Mouse (Mus musculus) activated CD4-positive, CD25-positive, alpha-beta regulatory T cell, adult 4 months (primary cell): Measurements from ENCODE around the gene Ahnak. TPM values are rescaled to one million over a fixed set of nuclear protein-coding genes. Genes with fewer than 3 reads are reported as not detected.
"Not testable (repeated sequence)": the region's sequence is repeated elsewhere in the genome, so short reads cannot be mapped to it uniquely, and the experiment has no call there.

Source experiments
- ATAC-seq: one replicate; pipeline ENCODE4 v1.8.0; 2017
- polyA plus RNA-seq, 2 experiments: library from polyadenylated mRNA; unstranded; fragments of 100-300 nt; shearing (Covaris generic); gene quantifications; one replicate each; pipeline ENCODE4 v1.2.1; 2017

Ahnak gene
- polyA plus RNA-seq, 2 experiments from 2014 or later: 47.2 to 60.1 TPM

- ATAC-seq: no peak
These were observed 111.4 kb downstream of the Ahnak start for GRCm38 (mm10) chr19:9100297-9101061.

GRCm38 (mm10) chr19:9101062-9101457 lies 112.0 kb downstream of the Ahnak start:
- no peak for ATAC-seq

GRCm38 (mm10) chr19:9103986-9104385 lies 114.9 kb downstream of the Ahnak start:
- ATAC-seq: no peak

GRCm38 (mm10) chr19:9105101-9105685 lies 116.1 kb downstream of the Ahnak start:
- no peak for ATAC-seq

GRCm38 (mm10) chr19:9106096-9106495 lies 117.0 kb downstream of the Ahnak start:
- ATAC-seq: no peak

GRCm38 (mm10) chr19:9106751-9107378 lies 117.8 kb downstream of the Ahnak start:
- no peak for ATAC-seq

- no peak for ATAC-seq
These were observed 118.3 kb downstream of the Ahnak start for GRCm38 (mm10) chr19:9107379-9107755.

GRCm38 (mm10) chr19:9108536-9108935 lies 119.5 kb downstream of the Ahnak start:
- no peak for ATAC-seq

GRCm38 (mm10) chr19:9110182-9110869 lies 121.2 kb downstream of the Ahnak start:
- ATAC-seq: peak; percentile 77

GRCm38 (mm10) chr19:9112043-9112442 lies 123.0 kb downstream of the Ahnak start:
- ATAC-seq: no peak

GRCm38 (mm10) chr19:9116268-9116667 lies 127.2 kb downstream of the Ahnak start:
- no peak for ATAC-seq

- no peak for ATAC-seq
These were observed 128.2 kb downstream of the Ahnak start for GRCm38 (mm10) chr19:9117275-9117674.

- ATAC-seq: no peak
These were observed 130.8 kb downstream of the Ahnak start for GRCm38 (mm10) chr19:9119655-9120425.

- ATAC-seq: no peak
These were observed 133.3 kb downstream of the Ahnak start for GRCm38 (mm10) chr19:9122390-9122789.

- not testable (repeated sequence) for ATAC-seq
These were observed 134.9 kb downstream of the Ahnak start for GRCm38 (mm10) chr19:9123986-9124385.

Other genes with a start within 250 kb of the Ahnak start
- not detected for gene 1700092M07Rik, start 248.6 kb upstream of the Ahnak start, polyA plus RNA-seq
- gene Stx5a, start 247.9 kb upstream of the Ahnak start, polyA plus RNA-seq: 100 to 1,000 TPM; 109 to 113 TPM
- 100 to 1,000 TPM; 126 to 163 TPM for gene Nxf1, start 232.2 kb upstream of the Ahnak start, polyA plus RNA-seq
- gene Tmem223, start 218.3 kb upstream of the Ahnak start, polyA plus RNA-seq: 100 to 1,000 TPM; 115 to 137 TPM
- gene Tmem179b, start 214.8 kb upstream of the Ahnak start, polyA plus RNA-seq: 100 to 1,000 TPM in 1 of 2 experiments, 10 to 100 TPM in 1; 98.5 to 110 TPM
- 1 to 10 TPM; 3.5 to 6.9 TPM for gene Taf6l, start 202.9 kb upstream of the Ahnak start, polyA plus RNA-seq
- 100 to 1,000 TPM; 171 to 186 TPM for gene Polr2g, start 190.7 kb upstream of the Ahnak start, polyA plus RNA-seq
- 1 to 10 TPM; 2.1 TPM for gene Zbtb3, start 186.7 kb upstream of the Ahnak start, polyA plus RNA-seq
- gene Ttc9c, start 170.0 kb upstream of the Ahnak start, polyA plus RNA-seq: 10 to 100 TPM; 39.9 to 43.8 TPM
- 1 to 10 TPM; 6.0 to 6.1 TPM for gene Hnrnpul2, start 169.3 kb upstream of the Ahnak start, polyA plus RNA-seq
- not detected for gene AC129217.1, start 159.5 kb upstream of the Ahnak start, polyA plus RNA-seq
- gene Bscl2, start 151.8 kb upstream of the Ahnak start, polyA plus RNA-seq: 100 to 1,000 TPM in 1 of 2 experiments, 10 to 100 TPM in 1; 93.4 to 102 TPM
- 1 to 10 TPM in 1 of 2 experiments, under 1 TPM in 1; 0.42 to 1.2 TPM for gene Gng3, start 150.1 kb upstream of the Ahnak start, polyA plus RNA-seq
- gene Lrrn4cl, start 138.5 kb upstream of the Ahnak start, polyA plus RNA-seq: not detected
- gene Ubxn1, start 117.8 kb upstream of the Ahnak start, polyA plus RNA-seq: 10 to 100 TPM; 62.6 to 75.9 TPM
- 10 to 100 TPM; 85.8 to 90.4 TPM for gene Uqcc3, start 108.4 kb upstream of the Ahnak start, polyA plus RNA-seq
- gene Lbhd1, start 105.6 kb upstream of the Ahnak start, polyA plus RNA-seq: 10 to 100 TPM; 63.2 to 70.9 TPM
- gene Gm49403, start 105.4 kb upstream of the Ahnak start, polyA plus RNA-seq: not detected
- 100 to 1,000 TPM; 112 to 130 TPM for gene 1810009A15Rik, start 100.4 kb upstream of the Ahnak start, polyA plus RNA-seq
- gene Gm49416, start 100.4 kb upstream of the Ahnak start, polyA plus RNA-seq: 1 to 10 TPM in 1 of 2 experiments, not detected in 1; 1.5 TPM
- 10 to 100 TPM in 1 of 2 experiments, 1 to 10 TPM in 1; 8.9 to 12.2 TPM for gene Ints5, start 96.3 kb upstream of the Ahnak start, polyA plus RNA-seq
- gene Ganab, start 91.2 kb upstream of the Ahnak start, polyA plus RNA-seq: 10 to 100 TPM; 40.0 to 57.3 TPM
- gene B3gat3, start 68.9 kb upstream of the Ahnak start, polyA plus RNA-seq: 10 to 100 TPM; 16.3 to 18.6 TPM
- 10 to 100 TPM in 1 of 2 experiments, 1 to 10 TPM in 1; 7.7 to 11.6 TPM for gene Rom1, start 59.9 kb upstream of the Ahnak start, polyA plus RNA-seq
- gene Eml3, start 59.7 kb upstream of the Ahnak start, polyA plus RNA-seq: 10 to 100 TPM; 20.4 to 25.1 TPM
- gene Mta2, start 47.4 kb upstream of the Ahnak start, polyA plus RNA-seq: 100 to 1,000 TPM in 1 of 2 experiments, 10 to 100 TPM in 1; 58.5 to 101 TPM
- gene Tut1, start 35.4 kb upstream of the Ahnak start, polyA plus RNA-seq: 10 to 100 TPM; 21.3 to 25.1 TPM
- gene Eef1g, start 22.2 kb upstream of the Ahnak start, polyA plus RNA-seq: 100 to 1,000 TPM; 589 to 842 TPM
- gene Scgb1a1, start 98.7 kb downstream of the Ahnak start, polyA plus RNA-seq: not detected
- 10 to 100 TPM; 23.1 to 40.1 TPM for gene Asrgl1, start 146.4 kb downstream of the Ahnak start, polyA plus RNA-seq